Mouse (Mus musculus): ENCODE measurements around the gene Ppm1n.

The Ppm1n gene

GRCm38 (mm10) chr7:19311991-19312390, 32.1 kb upstream of the Ppm1n start:
- POLR2A ChIA-PET, result interaction anchor here in 1 of 4 experiments (1.4 to 4.5 kb wide), 2 partner anchors 11 to 49 kb away, joined by 3 to 43 read pairs; partner anchors contain the start of genes Cd3eap and Ppp1r13l

GRCm38 (mm10) chr7:19309884-19310641, 30.2 kb upstream of the Ppm1n start, which contains the start of gene Fosb:
TSS of gene Fosb (minus strand) at chr7:19310051.
- POLR2A ChIA-PET, result interaction anchor here in 3 of 4 experiments (0.6 to 4.5 kb wide), 63 partner anchors 8 to 420 kb away, joined by 3 to 43 read pairs (median 4); partner anchors contain the start of genes Ppp1r13l (in 3 of the 3), Ercc1 (in 2 of the 3), Cd3eap (in 1 of the 3) and Qpctl (in 1 of the 3)
- CTCF ChIA-PET, result interaction anchor here (0.5 to 3.5 kb wide), 36 partner anchors 9 to 280 kb away, joined by 3 to 36 read pairs (median 4); partner anchors contain the start of genes Cd3eap (in 2 of the 4), Ppp1r13l (in 2 of the 4), Dmwd (in 1 of the 4) and Ercc1 (in 1 of the 4)

More at GRCm38 (mm10) chr7:19311991-19312390, 32.1 kb upstream of the Ppm1n start:
- CTCF ChIA-PET, result interaction anchor here in 2 of 4 experiments (0.5 to 1.2 kb wide), 2 partner anchors 28 to 32 kb away, joined by 3 to 4 read pairs; no protein-coding TSS in a partner anchor

GRCm38 (mm10) chr7:19309278-19309883, 29.5 kb upstream of the Ppm1n start:
- CTCF ChIA-PET, result interaction anchor here (0.6 to 3.5 kb wide), 29 partner anchors 8 to 234 kb away, joined by 3 to 36 read pairs (median 4); partner anchors contain the start of genes Cd3eap (in 2 of the 4), Ppp1r13l (in 2 of the 4), Dmwd (in 1 of the 4) and Ercc1 (in 1 of the 4)
- POLR2A ChIA-PET, result interaction anchor here in 3 of 4 experiments (0.6 to 4.5 kb wide), 63 partner anchors 8 to 390 kb away, joined by 3 to 43 read pairs (median 4); partner anchors contain the start of genes Ppp1r13l (in 3 of the 3), Cd3eap (in 2 of the 3), Ercc1 (in 2 of the 3) and Vasp (in 2 of the 3)

GRCm38 (mm10) chr7:19308454-19309277, 28.8 kb upstream of the Ppm1n start:
- POLR2A ChIA-PET, result interaction anchor here in 3 of 4 experiments (0.6 to 4.5 kb wide), 80 partner anchors 8 to 433 kb away, joined by 3 to 43 read pairs (median 4); partner anchors contain the start of genes Ercc1 (in 3 of the 3), Cd3eap (in 2 of the 3), Eml2 (in 2 of the 3) and Ppp1r13l (in 2 of the 3)
- CTCF ChIA-PET, result interaction anchor here (0.5 to 3.5 kb wide), 49 partner anchors 8 to 356 kb away, joined by 3 to 36 read pairs (median 4); partner anchors contain the start of genes Dmwd (in 1 of the 4) and Ercc1 (in 1 of the 4)

GRCm38 (mm10) chr7:19307739-19308453, 28.0 kb upstream of the Ppm1n start:
- ChIA-PET CTCF (interaction anchor here (0.5 to 3.5 kb wide), 39 partner anchors 8 to 489 kb away, joined by 3 to 36 read pairs (median 4); partner anchors contain the start of gene Ercc1 (in 1 of the 4)), POLR2A (interaction anchor here in 3 of 4 experiments (0.6 to 4.5 kb wide), 66 partner anchors 7 to 434 kb away, joined by 3 to 43 read pairs (median 4); partner anchors contain the start of genes Ercc1 (in 3 of the 3), Cd3eap (in 2 of the 3), Eml2 (in 2 of the 3) and Ppp1r13l (in 2 of the 3))

GRCm38 (mm10) chr7:19306819-19307738, 27.2 kb upstream of the Ppm1n start:
- CTCF ChIA-PET, result interaction anchor here in 1 of 4 experiments (1.0 kb wide), 1 partner anchor 36 kb away, joined by 4 read pairs; no protein-coding TSS in a partner anchor
- POLR2A ChIA-PET, result interaction anchor here in 1 of 4 experiments (0.7 kb wide), 1 partner anchor 9 kb away, joined by 3 read pairs; no protein-coding TSS in a partner anchor

GRCm38 (mm10) chr7:19305796-19306765, 26.2 kb upstream of the Ppm1n start:
- POLR2A ChIA-PET, result interaction anchor here in 3 of 4 experiments (0.7 to 1.4 kb wide), 8 partner anchors 10 to 96 kb away, joined by 3 to 5 read pairs (median 3); no protein-coding TSS in a partner anchor
- CTCF ChIA-PET, result interaction anchor here (0.6 to 1.6 kb wide), 6 partner anchors 10 to 238 kb away, joined by 3 to 7 read pairs (median 4); no protein-coding TSS in a partner anchor

GRCm38 (mm10) chr7:19305413-19305735, 25.5 kb upstream of the Ppm1n start:
- POLR2A ChIA-PET, result interaction anchor here in 3 of 4 experiments (0.6 to 1.7 kb wide), 10 partner anchors 9 to 96 kb away, joined by 3 to 6 read pairs (median 4); no protein-coding TSS in a partner anchor
- CTCF ChIA-PET, result interaction anchor here (0.6 to 1.6 kb wide), 8 partner anchors 9 to 73 kb away, joined by 3 to 7 read pairs (median 3); no protein-coding TSS in a partner anchor

GRCm38 (mm10) chr7:19304501-19305412, 24.9 kb upstream of the Ppm1n start:
- ChIA-PET CTCF (interaction anchor here in 3 of 4 experiments (0.5 to 1.6 kb wide), 10 partner anchors 9 to 248 kb away, joined by 3 to 7 read pairs (median 4); no protein-coding TSS in a partner anchor), POLR2A (interaction anchor here in 3 of 4 experiments (0.6 to 1.7 kb wide), 12 partner anchors 8 to 241 kb away, joined by 3 to 6 read pairs (median 3); no protein-coding TSS in a partner anchor)

GRCm38 (mm10) chr7:19303770-19304169, 23.9 kb upstream of the Ppm1n start:
- ChIA-PET CTCF (interaction anchor here in 1 of 4 experiments (0.6 to 1.0 kb wide), 2 partner anchors 9 to 96 kb away, joined by 3 to 5 read pairs; no protein-coding TSS in a partner anchor), POLR2A (interaction anchor here in 2 of 4 experiments (0.9 to 1.7 kb wide), 3 partner anchors 17 to 75 kb away, joined by 3 to 6 read pairs (median 4); no protein-coding TSS in a partner anchor)

GRCm38 (mm10) chr7:19303046-19303305, 23.1 kb upstream of the Ppm1n start:
- ChIA-PET POLR2A (interaction anchor here in 2 of 4 experiments (0.7 to 1.1 kb wide), 3 partner anchors 21 to 210 kb away, joined by 3 to 4 read pairs (median 3); no protein-coding TSS in a partner anchor), CTCF (interaction anchor here in 2 of 4 experiments (0.6 to 0.8 kb wide), 4 partner anchors 96 to 139 kb away, joined by 3 to 5 read pairs (median 4); no protein-coding TSS in a partner anchor)

GRCm38 (mm10) chr7:19302264-19303045, 22.6 kb upstream of the Ppm1n start:
- POLR2A ChIA-PET, result interaction anchor here (0.6 to 2.6 kb wide), 7 partner anchors 8 to 211 kb away, joined by 3 to 14 read pairs (median 4); partner anchors contain the start of genes Fbxo46 (in 1 of the 4) and Fosb (in 1 of the 4)
- CTCF ChIA-PET, result interaction anchor here in 2 of 4 experiments (0.7 to 3.9 kb wide), 6 partner anchors 19 to 138 kb away, joined by 3 to 36 read pairs (median 8); partner anchors contain the start of genes Cd3eap (in 1 of the 2), Ercc1 (in 1 of the 2) and Ppp1r13l (in 1 of the 2)

All from embryonic stem cell, embryonic (primary cell).